Mouse (Mus musculus) midbrain, postnatal 0 days (tissue): ENCODE data around the gene Slc51b. TPM values are rescaled to one million over a fixed set of nuclear protein-coding genes. Genes with fewer than 3 reads are reported as not detected.

ENCODE experiments used
- ATAC-seq: fragments of 200-750 bp; cut with Nextera tagmentation; 2 replicates; pipeline ENCODE4 v1.8.0; 2017; ENCODE audit warnings: moderate number of reproducible peaks, mild to moderate bottlenecking, moderate TSS enrichment, moderate library complexity; ENCODE audit not compliant: low FRiP score
- DNase-seq: peaks from one replicate; pipeline ENCODE4 v3.0.0-alpha.2; 2015; ENCODE audit warnings: low spot score
- H3K27ac ChIP-seq: fragments of 300-500 bp; sonication (generic); 2 replicates; pipeline ENCODE4 v1.5.1; 2014; ENCODE audit warnings: low read depth, mild to moderate bottlenecking, low read length, mixed read lengths
- H3K27me3 ChIP-seq: fragments of 300-500 bp; sonication (generic); 2 replicates; pipeline ENCODE4 v1.6.1; 2014; ENCODE audit warnings: low read length, control low read depth, mixed read lengths; ENCODE audit not compliant: insufficient read depth
- H3K36me3 ChIP-seq: fragments of 300-500 bp; sonication (generic); 2 replicates; pipeline ENCODE4 v1.6.1; 2014; ENCODE audit warnings: low read length, control low read depth, mixed read lengths; ENCODE audit not compliant: insufficient read depth
- H3K4me1 ChIP-seq: fragments of 300-500 bp; sonication (generic); 2 replicates; pipeline ENCODE4 v1.6.1; 2014; ENCODE audit warnings: mild to moderate bottlenecking, control low read depth, antibody characterized with exemption, low read length, mixed read lengths; ENCODE audit not compliant: insufficient read depth
- H3K4me2 ChIP-seq: fragments of 300-500 bp; sonication (generic); 2 replicates; pipeline ENCODE4 v1.6.1; 2014; ENCODE audit warnings: low read depth, mild to moderate bottlenecking, low read length, mixed read lengths; ENCODE audit not compliant: poor library complexity, severe bottlenecking
- H3K4me3 ChIP-seq: fragments of 300-500 bp; sonication (generic); 2 replicates; pipeline ENCODE4 v1.5.1; 2014; ENCODE audit warnings: low read depth, mild to moderate bottlenecking, low read length, moderate library complexity
- H3K9ac ChIP-seq: fragments of 300-500 bp; sonication (generic); replicated peaks from 2 replicates; pipeline ENCODE4 v1.6.1; 2014; ENCODE audit warnings: mild to moderate bottlenecking, low read length, moderate library complexity, mixed read lengths; ENCODE audit not compliant: poor library complexity, severe bottlenecking
- H3K9me3 ChIP-seq: fragments of 300-500 bp; sonication (generic); 2 replicates; pipeline ENCODE4 v1.6.1; 2016; ENCODE audit warnings: low read length, control low read depth
- CTCF ChIP-seq: IDR thresholded peaks from 2 replicates; pipeline ENCODE4 v1.5.1; 2016; ENCODE audit warnings: antibody characterized with exemption, mild to moderate bottlenecking
- WGBS: fragments of 180-500 bp; shearing (Covaris S2); extraction: QIAGEN DNeasy Blood & Tissue Kit; methylation state at CpG from one replicate; pipeline ENCODE4 v1.1.7; 2014; 5-methylcytosine and 5-hydroxymethylcytosine counted together
- polyA plus RNA-seq: library from polyadenylated mRNA; unstranded; fragments of >200 nt; fragmentation: Nextera tagmentation; extraction: Ambion mirVana; gene quantifications from 2 replicates; pipeline ENCODE4 v1.2.1, GENCODE M21; 2015
- total RNA-seq: library from RNA; depleted of rRNA; stranded (reverse); fragments of >200 nt; gene quantifications from 2 replicates; pipeline ENCODE4 v1.2.3, GENCODE M21; 2014; rRNA removed

Gene Slc51b
- total and polyA plus RNA-seq, 2 experiments from 2014 or later: not detected

DNA sequence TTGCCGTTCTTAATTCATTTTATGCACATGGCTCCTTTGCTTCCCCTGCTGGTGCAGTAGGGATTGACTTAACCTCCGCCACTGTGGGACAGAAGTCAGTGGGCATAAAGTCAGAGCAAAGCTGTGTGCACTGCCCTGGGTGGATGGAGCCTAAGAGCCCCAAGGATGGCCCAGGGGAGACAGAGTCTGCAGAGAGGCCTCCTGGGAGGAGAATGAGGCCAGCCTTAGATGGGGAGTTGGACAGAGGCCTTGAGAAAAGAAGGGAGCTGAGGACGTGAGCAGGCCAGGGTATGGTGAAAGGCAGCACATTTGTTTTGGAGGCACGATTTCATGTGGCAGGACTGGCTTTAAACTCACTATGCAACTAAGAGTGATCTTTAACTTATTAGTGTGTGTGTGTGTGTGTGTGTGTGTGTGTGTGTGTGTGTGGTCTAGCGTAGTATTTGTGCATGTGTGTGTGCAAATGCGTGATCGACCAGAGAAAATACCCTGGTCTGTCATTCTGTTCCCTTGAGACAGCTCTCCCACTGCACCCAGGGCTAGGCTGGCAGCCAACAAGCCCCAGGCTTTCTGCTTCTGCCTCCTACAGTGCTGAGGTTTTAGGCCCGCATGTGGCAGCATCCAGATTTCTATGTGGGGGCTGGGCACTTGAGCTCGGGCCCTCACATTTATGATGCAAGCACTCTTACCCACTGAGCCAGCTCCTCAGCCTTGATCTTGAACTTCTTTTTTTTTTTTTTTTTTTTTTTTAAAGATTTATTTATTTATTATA is 47.4 kb downstream of the Slc51b start:
- H3K27me3 ChIP-seq: no peaks in the 10 kb centered on the region
- ATAC-seq (no peak), DNase-seq (no peak)
- no peak for TF ChIP-seq CTCF
- WGBS: 73% methylated on average over 9 of the region's 9 CpGs
- no peaks in the 10 kb centered on the region for H3K4me1 ChIP-seq
- peaks cover 33% of the 10 kb centered on the region for H3K36me3 ChIP-seq
- no peak overlapping the region for H3K27ac ChIP-seq
- no peak overlapping the region for H3K4me2 ChIP-seq
- no peak overlapping the region for H3K4me3 ChIP-seq
- H3K9me3 ChIP-seq: no peaks in the 10 kb centered on the region
- H3K9ac ChIP-seq: no peak overlapping the region

DNA sequence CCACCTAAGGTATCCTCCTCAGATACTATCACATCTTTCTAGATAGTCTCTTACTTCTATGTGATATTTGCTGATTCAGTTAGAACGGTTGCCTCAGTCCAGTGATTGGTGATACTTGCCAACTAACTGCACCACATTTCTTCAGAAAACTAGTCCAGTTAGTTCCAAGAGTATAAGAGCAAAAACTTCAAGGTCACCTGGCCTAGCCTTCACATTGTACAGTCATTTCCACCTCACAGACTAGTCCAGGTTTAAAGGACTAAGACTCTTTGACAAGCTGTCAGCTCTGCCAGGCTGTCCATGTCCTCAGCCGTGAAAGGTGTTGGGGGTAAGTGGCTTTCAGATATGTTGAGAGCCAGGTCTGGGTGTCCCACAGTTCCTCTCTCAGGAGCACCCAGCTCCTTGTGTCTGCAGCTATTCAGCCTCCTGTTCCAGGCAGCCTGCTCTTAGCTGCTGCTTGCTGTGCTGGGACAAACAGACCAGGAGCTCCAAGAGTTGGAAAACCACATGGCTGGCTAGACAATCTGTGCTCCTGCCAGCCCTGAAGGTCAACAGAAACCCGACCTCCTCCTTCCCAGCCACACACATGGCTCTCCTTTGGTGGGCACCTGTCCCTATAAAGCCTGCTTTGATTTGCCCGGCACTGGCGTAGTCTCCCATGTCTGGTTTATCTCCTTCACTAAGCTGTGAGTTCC is 48.1 kb downstream of the Slc51b start:
- no peak overlapping the region for H3K4me2 ChIP-seq
- no peaks in the 10 kb centered on the region for H3K9me3 ChIP-seq
- no peak for ATAC-seq
- WGBS: 89% methylated on average over 5 of the region's 5 CpGs
- DNase-seq: no peak
- no peak for TF ChIP-seq CTCF
- H3K27ac ChIP-seq: no peak overlapping the region
- no peaks in the 10 kb centered on the region for H3K27me3 ChIP-seq
- no peak overlapping the region for H3K4me3 ChIP-seq
- no peak overlapping the region for H3K9ac ChIP-seq
- H3K4me1 ChIP-seq: no peaks in the 10 kb centered on the region
- H3K36me3 ChIP-seq: peaks cover 33% of the 10 kb centered on the region

- Histone ChIP-seq H3K4me3 (no peak overlapping the region), H3K4me1 (no peaks in the 10 kb centered on the region), H3K36me3 (peaks cover 26% of the 10 kb centered on the region), H3K9me3 (no peaks in the 10 kb centered on the region), H3K9ac (no peak overlapping the region), H3K27ac (no peak overlapping the region), H3K4me2 (no peak overlapping the region), H3K27me3 (no peaks in the 10 kb centered on the region)
- WGBS: 69% methylated on average over 4 of the region's 4 CpGs
- ATAC-seq (no peak), DNase-seq (peak; percentile 15)
- TF ChIP-seq CTCF: peak; percentile 56
Measured at GRCm38 (mm10) chr9:65372449-65372848, 50.3 kb downstream of the Slc51b start.

DNA sequence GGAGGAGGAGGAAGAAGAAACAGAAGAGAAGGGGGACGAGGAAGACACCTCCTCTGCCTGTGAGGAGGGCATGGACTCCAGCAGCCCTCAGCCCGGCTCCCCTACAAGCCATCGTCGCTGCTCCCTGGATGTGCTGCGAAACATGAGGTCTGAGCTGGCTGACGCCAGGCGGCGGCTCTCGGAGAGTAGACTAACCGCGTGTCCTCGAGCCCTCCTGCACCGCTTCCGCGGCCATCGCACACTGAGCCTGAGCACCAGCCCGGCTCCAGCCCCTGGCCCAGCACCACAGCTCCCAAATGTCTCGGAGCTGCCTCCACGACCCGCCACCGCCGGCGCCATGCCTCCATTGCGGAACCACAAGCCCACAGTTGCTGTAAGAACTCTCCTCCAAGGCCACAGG is 51.0 kb downstream of the Slc51b start:
- Histone ChIP-seq H3K27me3 (no peaks in the 10 kb centered on the region), H3K27ac (no peak overlapping the region), H3K9me3 (no peaks in the 10 kb centered on the region), H3K4me1 (no peaks in the 10 kb centered on the region), H3K4me2 (no peak overlapping the region), H3K9ac (no peak overlapping the region), H3K36me3 (peaks cover 21% of the 10 kb centered on the region), H3K4me3 (no peak overlapping the region)
- 81% methylated on average over 24 of the region's 24 CpGs for WGBS
- no peak for TF ChIP-seq CTCF
- DNase-seq (no peak), ATAC-seq (no peak)

DNA sequence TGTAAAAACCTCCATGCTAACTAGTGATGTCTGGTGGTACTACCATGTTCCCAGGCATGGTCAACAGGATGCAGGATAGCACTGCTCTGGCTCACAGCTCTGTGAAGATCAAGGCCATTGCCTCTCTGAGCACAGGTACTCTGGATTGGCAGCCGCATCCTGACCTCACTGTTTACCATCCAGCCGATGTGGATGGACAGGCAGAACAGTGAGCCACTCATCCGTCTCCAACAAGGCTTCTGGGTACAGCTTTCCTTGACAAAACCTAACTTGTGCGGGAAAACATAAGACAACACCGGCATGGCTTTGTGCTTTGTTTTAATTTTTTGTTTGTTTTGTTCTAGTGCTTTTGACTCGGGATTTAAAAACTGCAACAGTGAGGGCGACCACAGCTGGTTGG is 57.0 kb downstream of the Slc51b start:
- 92% methylated on average over 7 of the region's 7 CpGs for WGBS
- Histone ChIP-seq H3K4me2 (no peak overlapping the region), H3K27me3 (no peaks in the 10 kb centered on the region), H3K4me3 (no peak overlapping the region), H3K36me3 (peaks cover 10% of the 10 kb centered on the region), H3K4me1 (no peaks in the 10 kb centered on the region), H3K9me3 (no peaks in the 10 kb centered on the region), H3K27ac (no peak overlapping the region), H3K9ac (no peak overlapping the region)
- ATAC-seq: no peak
- no peak for DNase-seq
- TF ChIP-seq CTCF: no peak

- 76% methylated on average over 9 of the region's 9 CpGs for WGBS
- no peak for DNase-seq
- TF ChIP-seq CTCF: no peak
Measured at GRCm38 (mm10) chr9:65363684-65364083, 59.1 kb downstream of the Slc51b start.

More at GRCm38 (mm10) chr9:65363684-65364083, 59.1 kb downstream of the Slc51b start:
- H3K36me3 ChIP-seq: peaks cover 24% of the 10 kb centered on the region
- no peak overlapping the region for H3K27ac ChIP-seq
- no peak overlapping the region for H3K4me2 ChIP-seq
- H3K4me1 ChIP-seq: no peaks in the 10 kb centered on the region
- no peak for ATAC-seq
- H3K9me3 ChIP-seq: no peaks in the 10 kb centered on the region
- no peak overlapping the region for H3K9ac ChIP-seq
- H3K4me3 ChIP-seq: no peak overlapping the region
- no peaks in the 10 kb centered on the region for H3K27me3 ChIP-seq

Other genes starting within 250 kb of the Slc51b start
- gene Parp16, start 227.6 kb downstream of the Slc51b start, total RNA-seq: 7.5 and 8.0 TPM in 2 replicates
- 7.0 and 7.7 TPM in 2 replicates for gene Parp16, start 227.6 kb downstream of the Slc51b start, polyA plus RNA-seq
- 0.09 and 0.60 TPM in 2 replicates for gene Cilp, start 157.8 kb downstream of the Slc51b start, total RNA-seq
- gene Cilp, start 157.8 kb downstream of the Slc51b start, polyA plus RNA-seq: 0.15 TPM in 2 replicates
- 20.6 and 30.4 TPM in 2 replicates for gene Clpx, start 128.7 kb downstream of the Slc51b start, total RNA-seq
- 36.3 and 40.1 TPM in 2 replicates for gene Clpx, start 128.7 kb downstream of the Slc51b start, polyA plus RNA-seq
- gene Pdcd7, start 76.9 kb downstream of the Slc51b start, total RNA-seq: 16.4 and 23.4 TPM in 2 replicates
- 7.7 and 11.0 TPM in 2 replicates for gene Pdcd7, start 76.9 kb downstream of the Slc51b start, polyA plus RNA-seq
- 7.6 and 10.1 TPM in 2 replicates for gene Ubap1l, start 61.9 kb downstream of the Slc51b start, total RNA-seq
- gene Ubap1l, start 61.9 kb downstream of the Slc51b start, polyA plus RNA-seq: 1.4 and 2.2 TPM in 2 replicates
- 1.0 and 2.4 TPM in 2 replicates for gene Kbtbd13, start 31.3 kb downstream of the Slc51b start, total RNA-seq
- gene Kbtbd13, start 31.3 kb downstream of the Slc51b start, polyA plus RNA-seq: 0.65 and 0.74 TPM in 2 replicates
- gene Rasl12, start 24.4 kb downstream of the Slc51b start, total RNA-seq: 6.1 and 9.3 TPM in 2 replicates
- gene Rasl12, start 24.4 kb downstream of the Slc51b start, polyA plus RNA-seq: 4.3 and 4.8 TPM in 2 replicates
- 19.7 and 21.0 TPM in 2 replicates for gene Mtfmt, start 12.8 kb upstream of the Slc51b start, total RNA-seq
- 18.5 and 18.9 TPM in 2 replicates for gene Mtfmt, start 12.8 kb upstream of the Slc51b start, polyA plus RNA-seq
- 79.3 and 80.1 TPM in 2 replicates for gene Spg21, start 38.0 kb upstream of the Slc51b start, total RNA-seq
- gene Spg21, start 38.0 kb upstream of the Slc51b start, polyA plus RNA-seq: 99.4 and 103 TPM in 2 replicates
- gene Ankdd1a, start 97.2 kb upstream of the Slc51b start, total RNA-seq: 5.4 and 5.5 TPM in 2 replicates
- gene Ankdd1a, start 97.2 kb upstream of the Slc51b start, polyA plus RNA-seq: 1.4 TPM in 2 replicates
- gene Plekho2, start 157.1 kb upstream of the Slc51b start, total RNA-seq: 7.5 and 9.0 TPM in 2 replicates
- 3.1 and 3.8 TPM in 2 replicates for gene Plekho2, start 157.1 kb upstream of the Slc51b start, polyA plus RNA-seq
- gene Pif1, start 164.2 kb upstream of the Slc51b start, total RNA-seq: 0.99 and 2.2 TPM in 2 replicates
- 0.33 and 0.77 TPM in 2 replicates for gene Pif1, start 164.2 kb upstream of the Slc51b start, polyA plus RNA-seq
- gene Rbpms2, start 206.7 kb upstream of the Slc51b start, total RNA-seq: 3.1 and 5.8 TPM in 2 replicates
- 3.4 and 3.7 TPM in 2 replicates for gene Rbpms2, start 206.7 kb upstream of the Slc51b start, polyA plus RNA-seq
- gene Oaz2, start 245.0 kb upstream of the Slc51b start, total RNA-seq: 252 and 274 TPM in 2 replicates
- gene Oaz2, start 245.0 kb upstream of the Slc51b start, polyA plus RNA-seq: 382 and 399 TPM in 2 replicates